Mouse (Mus musculus): ENCODE measurements at regions not wholly inside any gene's neighbourhood (a gene's known extent, or its start where the extent isn't known, plus 50 kb on each side); places are given as distances from the start of the nearest gene placed in this dataset.

DNA sequence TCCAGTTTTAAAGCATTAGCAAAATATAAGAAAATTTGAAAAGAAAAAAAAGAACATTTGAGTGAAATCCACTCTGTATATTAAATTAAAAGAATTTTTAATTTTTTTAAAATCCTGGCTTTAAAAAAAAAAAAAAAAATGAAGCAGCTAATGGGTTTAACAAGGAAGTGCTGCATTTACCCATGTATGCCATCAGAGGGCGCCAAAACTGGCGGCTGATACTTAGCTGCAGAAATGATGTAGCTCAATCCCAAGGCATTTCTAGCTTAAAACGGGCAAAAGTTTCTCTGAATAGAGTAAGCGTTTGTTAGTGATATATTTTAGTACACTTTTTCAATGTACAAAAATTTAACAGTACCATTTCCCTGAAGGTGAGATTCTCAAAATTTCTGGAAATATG lies 74.4 kb upstream of the Mrpl21 start:
- TF ChIP-seq CTCF (IDR thresholded peaks at IDR 0.05; ENCODE audit: low read depth) (peak; percentile 66), EP300 (IDR thresholded peaks at IDR 0.05; ENCODE audit: low read depth) (no peak)
- Histone ChIP-seq H3K27me3 (ENCODE audit: control insufficient read depth, insufficient read depth, low read length) (no peaks in the 10 kb centered on the region), H3K36me3 (replicated peaks; ENCODE audit: control insufficient read depth, insufficient read depth, low read length) (no peaks in the 10 kb centered on the region), H3K4me1 (ENCODE audit: control insufficient read depth, insufficient read depth) (no peaks in the 10 kb centered on the region), H3K9ac (replicated peaks; ENCODE audit: low read depth, low read length) (no peak overlapping the region), H3K27ac (ENCODE audit: low read depth) (no peak overlapping the region), H3K4me3 (ENCODE audit: low read depth, low read length) (no peak overlapping the region), H3K9me3 (replicated peaks; ENCODE audit: control insufficient read depth, low read length) (no peaks in the 10 kb centered on the region), H3K4me2 (ENCODE audit: low read depth, low read length) (no peak overlapping the region)
- DNase-seq (ENCODE audit: low spot score) = peak; percentile 27
- WGBS = 11% methylated on average over 4 of the region's 4 CpGs
- no peak for ATAC-seq (ENCODE audit: insufficient read depth, low read depth)

Data from heart, postnatal 0 days (tissue).